Mouse (Mus musculus): ENCODE data around the gene Nt5c3. TPM values are rescaled to one million over a fixed set of nuclear protein-coding genes. Genes with fewer than 3 reads are reported as not detected.

The Nt5c3 gene
- total RNA-seq (2021): 10 to 100 TPM; 50.9 to 51.7 TPM

DNA sequence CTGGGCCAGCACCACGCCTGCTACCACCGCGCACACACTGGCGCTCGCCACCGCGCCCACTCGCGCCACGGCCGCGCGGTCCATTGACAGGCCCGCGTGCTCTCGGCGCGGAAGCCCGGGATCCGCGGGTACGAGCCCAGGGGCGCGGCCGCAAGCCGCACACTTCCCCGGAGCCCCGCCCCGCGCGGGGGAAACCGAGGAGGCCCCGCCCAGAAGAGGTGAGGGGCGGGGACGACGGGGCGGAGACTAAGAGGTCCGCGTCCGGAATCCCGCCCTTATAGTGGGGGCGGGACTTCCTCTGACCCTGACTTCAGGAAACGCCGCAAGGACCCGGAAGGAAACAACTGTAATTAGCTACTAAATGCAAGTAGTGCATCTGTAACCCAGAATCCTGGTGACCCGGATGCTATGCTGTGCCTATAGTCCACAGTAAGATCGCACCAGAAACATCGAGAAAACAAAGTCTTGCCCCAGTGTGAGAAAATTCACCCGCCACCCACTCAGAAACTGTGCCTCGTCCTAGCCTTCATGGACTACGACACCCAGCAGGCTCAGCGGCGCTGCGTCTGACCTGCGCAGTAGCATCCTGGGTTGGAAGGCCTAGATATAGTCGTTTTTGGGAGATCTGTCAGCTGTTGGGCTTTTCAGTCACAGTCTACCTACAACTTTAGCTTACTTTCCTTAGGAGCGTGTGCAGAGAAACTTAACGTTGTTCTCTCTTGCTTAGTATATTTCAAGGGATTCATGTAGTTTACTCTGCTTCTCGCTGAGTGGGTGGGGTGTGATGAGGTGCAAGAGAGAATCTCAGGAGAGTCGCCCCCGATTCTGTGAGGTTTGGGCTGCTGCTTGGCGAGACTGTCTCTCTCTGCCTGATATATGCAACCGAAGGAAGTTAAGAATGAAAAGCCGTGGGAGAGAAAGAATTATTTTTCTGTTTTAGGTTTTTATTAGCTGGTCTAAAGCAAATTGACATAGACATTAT is at the start of gene Nt5c3, which contains the start of gene Vmn1r4:
Gene Nt5c3, minus strand, starts transcription at position 207 of the 982 bp plus-strand sequence.
Gene Vmn1r4, plus strand, starts transcription at position 290 of the 982 bp plus-strand sequence.
- peak; percentile 95 to 98 for DNase-seq (ENCODE audit: low spot score in 2 of 2)
- intact Hi-C loops (cut with DNase I): loop anchor here (5.0 to 10.0 kb wide), 3 partner anchors 117 to 781 kb away; partner anchors contain the start of gene Lancl2

DNA sequence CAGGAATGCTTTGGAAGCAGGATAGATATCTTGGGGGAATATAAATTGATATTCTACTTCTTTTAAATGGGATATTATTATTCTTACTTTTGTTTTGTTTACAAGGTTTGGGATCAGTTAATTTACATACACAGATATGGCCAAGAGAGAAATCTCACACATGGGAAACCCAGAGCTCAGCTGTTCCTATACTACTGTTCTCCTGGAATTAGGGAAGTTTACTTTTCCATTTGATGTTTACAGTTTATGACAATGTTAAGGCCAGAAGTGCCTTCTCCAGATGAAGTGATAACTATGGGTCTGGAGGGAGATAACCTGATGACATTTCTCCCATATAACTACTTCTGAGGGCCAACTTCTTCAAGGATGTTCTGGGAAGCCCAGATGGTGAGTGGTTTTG is 46.2 kb upstream of the Nt5c3 start, which contains the start of gene Vmn1r5:
Gene Vmn1r5, plus strand, starts transcription at position 301 of the 400 bp plus-strand sequence.
- no peak for DNase-seq (ENCODE audit: low spot score in 2 of 2)
- intact Hi-C loops (cut with DNase I): no loop called here

DNA sequence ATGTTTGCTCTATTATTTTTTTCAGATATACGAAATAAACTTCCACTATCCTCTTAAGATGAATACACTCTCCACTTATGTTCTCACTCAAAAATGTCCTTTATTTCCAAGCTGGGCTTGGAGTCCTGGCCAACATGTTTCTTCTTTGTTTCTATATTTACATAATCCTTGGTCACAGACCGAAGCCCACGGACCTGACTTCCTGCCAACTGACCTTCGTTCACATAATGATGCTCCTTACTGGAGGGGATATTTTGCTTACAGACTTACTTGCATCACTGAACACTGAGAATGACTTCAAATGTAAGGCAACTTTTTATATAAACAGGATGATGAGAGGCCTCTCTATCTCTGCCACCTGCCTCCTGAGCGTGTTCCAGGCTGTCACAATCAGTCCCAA is 32.7 kb upstream of the Nt5c3 start:
- intact Hi-C loops (cut with DNase I): no loop called here
- DNase-seq (ENCODE audit: low spot score in 2 of 2): no peak

DNA sequence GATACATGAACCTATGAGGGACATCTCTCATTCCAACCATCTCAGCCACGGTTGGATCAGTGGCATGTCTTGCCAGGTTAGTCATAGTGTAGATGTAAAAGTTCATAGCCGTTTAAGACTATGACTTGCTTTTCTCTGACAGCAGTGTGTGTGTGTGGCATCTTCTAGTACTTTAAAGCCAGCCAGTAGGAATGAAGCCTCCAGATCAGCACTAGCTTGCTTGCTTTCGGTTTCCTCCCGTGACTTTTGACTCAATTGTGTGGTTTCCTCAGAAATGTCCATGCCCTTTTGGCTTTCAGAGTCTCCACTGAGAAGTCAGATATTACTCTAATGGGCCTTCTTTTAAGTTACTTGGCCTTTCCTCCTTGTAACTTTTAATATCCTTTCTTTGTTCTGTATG is 10.6 kb upstream of the Nt5c3 start:
- DNase-seq (ENCODE audit: low spot score in 2 of 2): no peak
- intact Hi-C loops (cut with DNase I): no loop called here

DNA sequence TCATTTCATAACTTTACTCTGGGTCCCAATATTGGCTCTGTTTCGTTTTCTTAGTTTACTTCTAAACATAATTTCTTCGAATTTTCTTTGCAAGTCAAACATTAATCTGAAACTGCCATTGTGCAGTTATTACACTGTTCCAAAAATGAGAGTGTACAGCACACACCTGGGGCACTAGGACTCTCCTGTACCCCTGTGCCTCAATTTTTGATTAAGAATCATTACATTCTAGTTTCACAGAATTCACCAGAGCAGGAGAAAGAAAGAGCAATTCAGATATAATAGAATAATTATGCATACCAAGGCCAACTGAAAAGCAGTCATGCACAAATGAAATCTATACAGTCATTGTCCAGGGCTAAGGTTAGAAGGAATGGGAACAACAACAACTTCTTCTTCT is 8.7 kb upstream of the Nt5c3 start:
- intact Hi-C loops (cut with DNase I): no loop called here
- no peak for DNase-seq (ENCODE audit: low spot score in 2 of 2)

DNA sequence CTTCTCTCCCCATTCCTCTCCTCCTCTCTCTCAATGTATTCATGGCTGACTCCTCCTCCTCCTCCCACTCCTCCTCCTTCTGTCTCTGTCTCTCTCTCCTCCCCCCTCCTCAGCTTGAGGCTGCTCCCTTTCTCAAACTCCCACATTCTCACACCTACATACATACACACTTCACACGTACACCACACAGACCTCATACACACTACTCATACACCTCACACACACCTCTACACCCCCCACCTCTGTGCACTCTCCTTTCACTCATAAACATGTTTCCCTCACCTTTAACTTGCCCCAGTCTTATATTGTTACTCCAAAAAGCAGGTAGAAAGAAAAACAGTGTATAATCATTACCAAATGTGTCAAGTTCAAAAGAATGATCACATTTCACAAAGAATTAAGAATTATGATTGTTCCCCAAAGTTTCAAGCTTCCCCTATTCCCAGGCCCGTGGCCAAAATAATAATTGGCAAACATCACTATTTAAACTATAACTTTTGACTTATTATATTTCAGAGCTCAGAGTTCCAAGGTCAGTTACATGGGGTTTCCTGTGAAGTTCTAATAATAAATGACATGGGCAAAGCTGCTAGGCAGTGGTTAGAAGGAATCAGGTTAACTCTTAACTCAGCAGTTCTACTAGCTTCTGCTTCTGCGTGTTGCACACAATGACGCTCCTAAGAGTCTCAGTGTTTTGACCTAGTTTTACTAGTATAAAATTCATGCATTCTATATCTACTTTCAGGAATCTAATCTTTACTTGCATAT is 8.1 kb upstream of the Nt5c3 start:
- intact Hi-C loops (cut with DNase I): no loop called here
- no peak for DNase-seq (ENCODE audit: low spot score in 2 of 2)

DNA sequence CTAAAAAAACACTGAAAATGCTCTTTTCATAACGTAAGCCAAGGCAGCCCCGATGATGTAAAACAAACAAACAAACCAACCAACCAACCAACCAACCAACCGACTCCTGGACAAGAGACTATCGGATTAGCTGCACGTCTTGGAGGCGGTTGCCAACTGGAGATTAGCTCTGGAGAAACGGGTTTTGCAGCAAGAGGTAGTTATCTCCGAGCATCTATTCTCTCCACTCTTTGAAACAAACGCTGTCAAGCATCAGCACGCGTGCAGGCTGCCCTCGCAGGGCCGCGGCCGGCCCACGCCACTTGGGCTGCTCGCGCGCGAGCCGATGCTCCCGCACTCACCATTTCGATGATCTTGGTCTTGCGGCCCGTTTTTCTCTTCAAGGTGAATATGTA is 404 bp downstream of the Nt5c3 start:
- intact Hi-C loops (cut with DNase I): loop anchor here (5.0 to 10.0 kb wide), 3 partner anchors 116 to 781 kb away; partner anchors contain the start of gene Lancl2
- DNase-seq (ENCODE audit: low spot score in 2 of 2): no peak

DNA sequence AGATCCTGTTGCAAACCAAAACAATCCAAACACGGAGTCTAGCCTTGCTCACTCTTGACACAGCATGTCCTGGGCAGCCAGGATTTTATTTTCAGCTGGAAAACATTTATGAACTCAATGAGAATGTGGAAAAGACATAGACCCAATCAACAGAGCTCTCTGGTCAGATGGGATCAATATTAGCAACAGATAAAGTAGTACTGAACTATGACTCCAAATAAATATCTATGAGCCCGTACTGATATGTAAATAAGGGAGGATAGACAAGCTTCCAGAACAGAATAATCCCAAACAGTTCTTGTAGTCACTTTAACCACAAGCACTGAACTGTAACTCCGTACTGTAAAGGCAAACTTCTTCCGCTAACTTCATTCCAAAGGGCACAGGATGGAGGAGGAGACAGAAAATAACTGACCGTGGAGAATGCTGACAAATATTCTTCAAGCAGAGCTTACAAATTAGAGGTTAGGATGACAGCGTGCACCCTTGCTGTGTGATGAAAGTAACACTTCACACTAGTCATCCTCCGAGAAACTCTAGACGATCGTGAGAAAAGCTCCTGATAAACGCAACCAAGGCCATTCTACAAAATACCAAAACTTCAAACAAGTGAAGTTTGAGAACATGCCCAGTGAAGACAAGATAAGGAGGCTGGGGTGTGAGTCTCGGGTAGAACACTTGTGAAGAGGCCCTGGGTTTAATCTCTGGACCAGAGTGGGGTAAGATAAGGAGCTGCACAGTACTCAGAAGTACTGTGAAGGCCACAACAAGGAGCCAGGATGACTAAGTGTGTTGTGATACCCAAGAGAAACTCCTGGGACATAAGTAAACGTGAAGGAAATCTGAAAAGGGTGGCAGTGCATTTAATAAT is 3.3 kb downstream of the Nt5c3 start:
- intact Hi-C loops (cut with DNase I): loop anchor here (5.0 to 10.0 kb wide), 3 partner anchors 113 to 784 kb away; partner anchors contain the start of gene Lancl2
- DNase-seq (ENCODE audit: low spot score in 2 of 2): no peak

DNA sequence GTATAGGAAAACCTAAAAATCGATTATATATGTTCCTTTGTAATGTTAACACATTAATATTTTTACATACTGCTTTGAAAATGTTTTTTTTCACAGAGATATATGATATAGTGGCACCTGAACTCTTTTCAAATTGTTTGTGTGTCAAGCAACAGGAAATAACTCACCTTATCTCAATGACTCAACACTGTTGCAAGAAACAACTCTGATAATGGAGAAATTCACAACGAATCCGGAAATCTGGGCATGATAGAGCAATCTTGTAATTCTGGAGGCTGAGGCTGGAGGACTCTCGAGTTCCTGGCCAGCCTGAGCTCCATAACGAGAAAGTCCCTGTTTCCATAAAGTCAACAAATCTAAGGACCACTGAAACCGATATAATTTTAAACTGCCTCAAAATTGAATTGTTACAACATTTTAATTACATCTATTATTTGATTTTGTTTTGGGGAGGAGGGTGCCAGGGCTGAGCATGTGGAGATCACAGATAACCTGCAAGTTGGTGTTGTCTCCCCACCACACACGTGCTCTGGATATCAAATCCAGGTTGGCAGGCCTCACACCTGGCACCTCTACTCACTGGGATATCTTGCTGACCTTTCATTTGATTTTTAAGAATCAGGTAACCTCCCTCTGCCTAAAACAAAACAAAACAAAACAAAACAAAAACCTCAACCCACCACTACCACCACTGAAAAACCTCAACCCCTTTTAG is 4.2 kb downstream of the Nt5c3 start:
- intact Hi-C loops (cut with DNase I): loop anchor here (5.0 to 10.0 kb wide), 3 partner anchors 112 to 785 kb away; partner anchors contain the start of gene Lancl2
- no peak for DNase-seq (ENCODE audit: low spot score in 2 of 2)

DNA sequence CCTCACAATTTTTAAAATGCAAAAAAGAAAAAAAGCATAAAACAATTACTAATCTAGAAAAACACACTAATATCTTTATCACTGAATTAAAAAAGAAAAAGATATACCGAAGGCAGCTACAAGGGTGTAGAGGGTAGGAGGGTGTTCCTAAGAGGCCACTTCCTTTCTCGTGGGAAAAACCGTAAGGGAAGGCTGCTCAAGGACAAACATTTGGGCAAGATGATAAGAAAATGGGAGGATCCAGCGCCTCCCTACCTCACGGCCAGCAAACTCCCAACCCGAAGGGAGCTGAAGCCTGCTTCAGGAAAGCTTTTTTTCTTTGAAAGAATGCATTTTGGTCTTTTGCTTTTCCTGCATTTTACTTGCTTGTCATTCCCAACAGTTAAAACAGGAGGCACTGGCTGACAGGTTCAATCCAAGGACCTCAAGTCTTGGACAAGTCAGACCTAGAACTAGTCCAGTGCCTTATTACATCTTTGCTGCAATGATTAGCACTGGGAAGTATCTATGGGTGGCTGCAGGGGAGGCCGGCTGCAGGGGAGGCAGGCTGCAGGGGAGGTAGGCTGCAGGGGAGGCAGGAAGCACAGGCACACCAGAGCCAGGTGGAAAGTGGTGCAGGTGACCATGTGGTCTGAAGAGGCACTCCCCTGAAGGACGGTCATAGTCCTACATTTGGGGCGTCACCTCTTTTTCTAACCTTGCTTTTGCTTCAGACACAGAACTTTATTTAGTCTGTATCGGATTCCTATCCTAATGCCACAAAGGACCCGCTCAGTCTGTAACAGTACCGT is 6.0 kb downstream of the Nt5c3 start:
- intact Hi-C loops (cut with DNase I): no loop called here
- DNase-seq (ENCODE audit: low spot score in 2 of 2): no peak

DNA sequence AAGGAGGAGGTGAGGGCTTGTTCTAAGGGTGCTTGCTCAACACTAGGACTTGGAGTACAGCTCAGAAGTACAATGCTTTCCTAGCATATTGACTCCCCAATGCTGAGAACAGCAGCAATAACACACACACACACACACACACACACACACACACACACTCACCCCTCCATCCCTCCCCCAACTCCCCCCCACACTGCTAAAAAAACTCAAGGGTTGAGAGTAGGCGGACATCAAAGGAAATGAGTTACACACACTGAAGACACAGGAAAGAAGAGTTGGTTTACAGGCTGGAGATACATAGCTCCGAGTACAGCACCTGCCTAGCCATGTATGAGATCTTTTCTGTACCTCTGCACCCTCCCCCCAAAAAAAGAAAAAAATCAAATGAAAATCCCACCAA is 7.5 kb downstream of the Nt5c3 start:
- intact Hi-C loops (cut with DNase I): no loop called here
- DNase-seq (ENCODE audit: low spot score in 2 of 2): no peak

DNA sequence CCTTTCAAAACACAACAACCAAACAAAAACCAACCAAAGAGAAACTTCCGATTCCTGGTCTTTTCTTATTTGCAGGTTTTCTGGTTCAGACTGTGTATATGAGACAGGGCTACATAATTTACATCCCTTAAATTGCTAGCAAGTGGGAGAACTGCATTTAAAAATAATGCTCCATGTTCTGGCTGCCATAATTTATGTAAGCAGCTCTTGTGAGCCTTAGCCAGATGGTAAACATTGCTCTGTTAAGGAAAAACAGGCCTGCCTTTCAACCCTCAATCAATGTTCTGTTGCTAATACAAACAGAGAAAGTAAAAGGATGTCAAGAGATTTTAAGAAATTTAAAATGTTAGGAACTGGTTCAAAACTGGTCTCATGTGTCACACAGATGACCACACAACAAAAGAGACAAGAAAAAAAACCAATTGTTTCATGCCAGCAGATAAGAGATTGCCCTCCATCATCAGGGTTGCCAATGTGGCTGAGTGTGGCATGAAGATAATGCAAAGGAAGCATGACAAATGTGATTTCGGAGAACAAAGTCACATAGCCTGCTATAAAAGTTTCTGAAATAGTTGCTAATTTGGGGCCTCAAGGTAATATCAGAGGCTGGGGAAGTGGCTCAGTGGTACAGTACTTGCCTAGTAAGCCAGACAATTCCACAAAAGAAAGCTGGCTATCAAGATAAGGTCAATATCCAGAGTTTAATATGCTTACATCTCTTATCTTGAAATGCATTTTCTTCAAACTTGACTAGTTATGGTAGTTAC is 10.5 kb downstream of the Nt5c3 start:
- DNase-seq (ENCODE audit: low spot score in 2 of 2): peak in 1 of 2 experiments; percentile 71
- intact Hi-C loops (cut with DNase I): no loop called here

DNA sequence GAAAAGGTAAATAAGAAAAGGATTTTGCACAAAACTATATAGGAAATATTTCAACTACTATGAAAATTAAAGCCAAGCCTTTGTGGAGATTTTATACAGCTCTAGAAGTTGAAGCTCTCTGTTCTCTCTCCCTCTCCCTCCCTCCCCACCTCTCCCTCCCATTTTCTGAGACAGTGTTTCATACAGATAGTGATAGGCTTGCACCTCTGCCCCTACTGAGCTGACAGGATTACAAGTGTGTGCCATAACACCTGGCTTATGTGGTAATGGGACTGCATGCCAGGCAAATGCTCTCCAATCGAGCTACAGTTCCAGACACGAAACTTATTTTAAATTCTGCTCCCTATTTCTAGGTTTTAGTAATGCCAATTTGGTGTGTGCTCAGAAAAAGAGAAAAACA is 12.8 kb downstream of the Nt5c3 start:
- no peak for DNase-seq (ENCODE audit: low spot score in 2 of 2)
- intact Hi-C loops (cut with DNase I): no loop called here

DNA sequence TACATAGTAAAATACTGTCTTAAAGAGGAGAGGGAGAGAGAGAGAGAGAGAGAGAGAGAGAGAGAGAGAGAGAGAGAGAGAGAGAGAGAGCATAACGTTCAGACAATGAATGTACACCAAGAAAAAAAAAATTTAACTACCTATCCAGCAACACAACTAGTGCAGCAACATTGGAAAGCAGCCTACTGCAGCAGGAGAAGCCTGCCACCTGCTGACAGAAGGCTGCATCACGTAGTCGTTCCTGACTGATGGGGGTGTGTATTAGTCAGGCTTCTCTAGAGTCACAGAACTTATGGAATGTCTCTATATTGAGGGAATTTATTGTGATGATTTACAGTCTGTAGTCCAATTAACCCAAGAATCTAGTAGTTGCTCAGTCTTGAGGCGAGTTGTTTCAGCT is 14.8 kb downstream of the Nt5c3 start:
- intact Hi-C loops (cut with DNase I): loop anchor here (1.0 to 2.0 kb wide), 2 partner anchors 58 to 101 kb away; no protein-coding TSS in a partner anchor
- DNase-seq (ENCODE audit: low spot score in 2 of 2): peak; percentile 67 to 82

DNA sequence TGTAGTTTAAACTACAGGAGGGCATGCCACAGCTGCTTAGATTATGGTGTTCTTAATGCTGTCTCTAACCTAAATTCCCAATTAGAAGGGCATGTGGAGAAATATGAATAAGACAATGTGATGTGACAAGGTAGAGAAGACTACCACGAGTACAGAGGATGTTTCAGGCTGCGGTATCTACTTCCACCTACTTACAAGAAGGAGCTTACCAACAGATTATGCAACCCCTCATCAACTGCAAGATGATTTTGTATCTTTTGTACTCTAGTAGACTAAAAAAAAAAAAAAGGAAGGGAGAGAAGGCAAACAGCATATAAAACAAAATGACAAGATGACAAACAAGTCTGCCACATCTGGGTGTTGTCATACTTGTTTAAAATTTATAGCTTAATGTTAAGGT is 15.3 kb downstream of the Nt5c3 start:
- DNase-seq (ENCODE audit: low spot score in 2 of 2): no peak
- intact Hi-C loops (cut with DNase I): loop anchor here (2.0 kb wide), 1 partner anchor 58 kb away; no protein-coding TSS in a partner anchor

DNA sequence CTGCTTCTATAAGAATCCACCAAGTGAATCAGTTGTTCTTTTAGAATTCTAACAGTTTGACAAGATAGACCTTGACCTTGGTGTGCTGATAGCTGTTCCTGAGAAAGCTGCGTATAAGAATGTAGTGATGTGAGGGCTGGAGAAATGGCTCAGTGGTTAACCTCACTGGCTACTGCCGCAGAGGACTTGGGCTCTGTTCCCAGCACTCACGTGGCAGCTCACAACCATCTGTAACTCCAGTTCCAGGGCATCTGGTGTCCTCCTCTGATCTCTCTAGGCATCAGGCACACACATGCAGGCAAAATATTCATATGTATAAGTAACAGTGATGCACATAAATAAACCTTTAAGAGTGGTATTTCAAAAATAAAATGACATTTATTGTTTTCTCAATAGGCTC is 15.8 kb downstream of the Nt5c3 start:
- intact Hi-C loops (cut with DNase I): loop anchor here (2.0 kb wide), 1 partner anchor 57 kb away; no protein-coding TSS in a partner anchor
- DNase-seq (ENCODE audit: low spot score in 2 of 2): no peak
